Mouse (Mus musculus) hindbrain, embryonic 16.5 days (tissue): ENCODE measurements around the gene Vmn1r19. TPM values are rescaled to one million over a fixed set of nuclear protein-coding genes. Genes with fewer than 3 reads are reported as not detected.

Source experiments
- polyA plus RNA-seq: library from polyadenylated mRNA; unstranded; fragments of >200 nt; fragmentation: Nextera tagmentation; extraction: Ambion mirVana; gene quantifications from 2 replicates; pipeline ENCODE4 v1.2.1, GENCODE M21; 2015

Gene Vmn1r19
- polyA plus RNA-seq, 1 experiment from 2014 or later: not detected

Other genes with a start within 250 kb of the Vmn1r19 start
- not detected in 2 replicates for gene Vmn1r12, start 246.9 kb upstream of the Vmn1r19 start, polyA plus RNA-seq
- gene Vmn1r13, start 200.5 kb upstream of the Vmn1r19 start, polyA plus RNA-seq: not detected in 2 replicates
- not detected in 2 replicates for gene Vmn1r14, start 172.1 kb upstream of the Vmn1r19 start, polyA plus RNA-seq
- gene Vmn1r15, start 145.8 kb upstream of the Vmn1r19 start, polyA plus RNA-seq: not detected in 2 replicates
- not detected in 2 replicates for gene Vmn1r16, start 74.3 kb upstream of the Vmn1r19 start, polyA plus RNA-seq
- gene Vmn1r17, start 40.1 kb upstream of the Vmn1r19 start, polyA plus RNA-seq: not detected in 2 replicates
- not detected in 2 replicates for gene Vmn1r18, start 8.0 kb upstream of the Vmn1r19 start, polyA plus RNA-seq
- gene Vmn1r20, start 25.1 kb downstream of the Vmn1r19 start, polyA plus RNA-seq: not detected in 2 replicates
- gene Ppm1k, start 131.7 kb downstream of the Vmn1r19 start, polyA plus RNA-seq: 7.3 and 7.7 TPM in 2 replicates
- 1.1 and 1.6 TPM in 2 replicates for gene Herc6, start 177.2 kb downstream of the Vmn1r19 start, polyA plus RNA-seq